Mouse (Mus musculus) kidney, adult 2 months (tissue): Measurements from ENCODE around the gene Stt3b. TPM values are rescaled to one million over a fixed set of nuclear protein-coding genes. Genes with fewer than 3 reads are reported as not detected.

Experiments used
- DNase-seq: peaks from one replicate; pipeline ENCODE4 v3.0.0; 2021
- H3K27ac ChIP-seq: fragments of 200-500 bp; 2 replicates; pipeline ENCODE4 v1.5.1; 2012; ENCODE audit warnings: low read depth, low read length, control low read depth, inconsistent platforms; ENCODE audit not compliant: insufficient read depth
- H3K27me3 ChIP-seq: fragments of 200-500 bp; replicated peaks from 2 replicates; pipeline ENCODE4 v1.6.1; 2012; ENCODE audit warnings: mild to moderate bottlenecking, moderate library complexity, low read length, inconsistent platforms; ENCODE audit not compliant: control insufficient read depth, insufficient read depth
- H3K36me3 ChIP-seq: fragments of 200-500 bp; 2 replicates; pipeline ENCODE4 v1.6.1; 2012; ENCODE audit warnings: mild to moderate bottlenecking, moderate library complexity, low read length, inconsistent platforms; ENCODE audit not compliant: control insufficient read depth, insufficient read depth
- H3K4me1 ChIP-seq: fragments of 200-500 bp; 2 replicates; pipeline ENCODE4 v1.6.1; 2011; ENCODE audit warnings: low read length; ENCODE audit not compliant: control insufficient read depth, insufficient read depth
- H3K4me3 ChIP-seq: fragments of 200-500 bp; 2 replicates; pipeline ENCODE4 v1.5.1; 2011; ENCODE audit warnings: mild to moderate bottlenecking, low read depth, low read length, control low read depth; ENCODE audit not compliant: insufficient read depth
- CTCF ChIP-seq: fragments of 200-500 bp; conservative IDR thresholded peaks from 2 replicates; pipeline ENCODE4 v1.5.1; 2011; ENCODE audit warnings: low read depth, mild to moderate bottlenecking, control low read depth, low read length, moderate library complexity, mixed read lengths; ENCODE audit not compliant: insufficient read depth, insufficient read length
- POLR2A ChIP-seq: fragments of 200-500 bp; IDR thresholded peaks from one replicate; pipeline ENCODE4 v1.6.1; 2011; ENCODE audit warnings: low read depth, low read length, control low read depth
- WGBS: fragments of 180-500 bp; shearing (Covaris S2); methylation state at CpG from one replicate; pipeline ENCODE4 v1.1.7; 2018; 5-methylcytosine and 5-hydroxymethylcytosine counted together
- polyA plus RNA-seq: library from polyadenylated mRNA; depleted of rRNA; stranded (reverse); fragments of >200 nt; gene quantifications from 2 replicates; pipeline ENCODE4 v1.2.3, GENCODE M21; 2012

Gene Stt3b
- polyA plus RNA-seq, 1 experiment, result 45.9 TPM

GRCm38 (mm10) chr9:115214572-115215571 is 95.3 kb downstream of the Stt3b start:
- TF ChIP-seq POLR2A (no peak), CTCF (no peak)
- H3K27ac ChIP-seq, result no peak overlapping the region
- no peak overlapping the region for H3K4me3 ChIP-seq
- H3K27me3 ChIP-seq, result no peaks in the 10 kb centered on the region
- WGBS, result 54% methylated on average over 7 of the region's 7 CpGs
- H3K4me1 ChIP-seq, result no peaks in the 10 kb centered on the region
- no peak for DNase-seq
- H3K36me3 ChIP-seq, result no peaks in the 10 kb centered on the region

- 88% methylated on average over 5 of the region's 5 CpGs for WGBS
These were observed 96.4 kb downstream of the Stt3b start for GRCm38 (mm10) chr9:115213755-115214264.

GRCm38 (mm10) chr9:115210535-115210934 is 99.7 kb downstream of the Stt3b start:
- Histone ChIP-seq H3K4me1 (no peaks in the 10 kb centered on the region), H3K27me3 (no peaks in the 10 kb centered on the region), H3K27ac (no peak overlapping the region), H3K36me3 (no peaks in the 10 kb centered on the region), H3K4me3 (no peak overlapping the region)
- WGBS, result 90% methylated on average over 12 of the region's 12 CpGs
- no peak for TF ChIP-seq CTCF
- TF ChIP-seq POLR2A, result no peak
- DNase-seq, result no peak

More at GRCm38 (mm10) chr9:115213755-115214264, 96.4 kb downstream of the Stt3b start:
- Histone ChIP-seq H3K27me3 (no peaks in the 10 kb centered on the region), H3K4me3 (no peak overlapping the region), H3K4me1 (no peaks in the 10 kb centered on the region), H3K27ac (no peak overlapping the region), H3K36me3 (no peaks in the 10 kb centered on the region)
- TF ChIP-seq CTCF (no peak), POLR2A (no peak)
- no peak for DNase-seq

GRCm38 (mm10) chr9:115209737-115210136 is 100.5 kb downstream of the Stt3b start:
- H3K27ac ChIP-seq, result no peak overlapping the region
- no peaks in the 10 kb centered on the region for H3K36me3 ChIP-seq
- no peak overlapping the region for H3K4me3 ChIP-seq
- no peaks in the 10 kb centered on the region for H3K27me3 ChIP-seq
- DNase-seq, result no peak
- 92% methylated on average over 7 of the region's 7 CpGs for WGBS
- TF ChIP-seq POLR2A, result no peak
- no peak for TF ChIP-seq CTCF
- no peaks in the 10 kb centered on the region for H3K4me1 ChIP-seq

GRCm38 (mm10) chr9:115206219-115206618 is 104.0 kb downstream of the Stt3b start:
- DNase-seq, result no peak
- 75% methylated on average over 5 of the region's 5 CpGs for WGBS
- H3K27ac ChIP-seq, result no peak overlapping the region

GRCm38 (mm10) chr9:115205491-115205890 is 104.7 kb downstream of the Stt3b start:
- TF ChIP-seq POLR2A (no peak), CTCF (no peak)
- no peaks in the 10 kb centered on the region for H3K36me3 ChIP-seq
- no peak overlapping the region for H3K4me3 ChIP-seq
- no peaks in the 10 kb centered on the region for H3K27me3 ChIP-seq
- WGBS, result 18% methylated on average over 6 of the region's 6 CpGs
- H3K4me1 ChIP-seq, result no peaks in the 10 kb centered on the region
- H3K27ac ChIP-seq, result no peak overlapping the region
- no peak for DNase-seq

More at GRCm38 (mm10) chr9:115206219-115206618, 104.0 kb downstream of the Stt3b start:
- H3K27me3 ChIP-seq, result no peaks in the 10 kb centered on the region
- no peaks in the 10 kb centered on the region for H3K36me3 ChIP-seq
- no peak for TF ChIP-seq CTCF
- TF ChIP-seq POLR2A, result no peak
- H3K4me1 ChIP-seq, result no peaks in the 10 kb centered on the region
- no peak overlapping the region for H3K4me3 ChIP-seq

GRCm38 (mm10) chr9:115203136-115203535 is 107.1 kb downstream of the Stt3b start:
- no peak for DNase-seq
- no peaks in the 10 kb centered on the region for H3K4me1 ChIP-seq
- WGBS, result 85% methylated on average over 6 of the region's 6 CpGs
- no peak overlapping the region for H3K4me3 ChIP-seq
- TF ChIP-seq CTCF (no peak), POLR2A (no peak)
- H3K27ac ChIP-seq, result no peak overlapping the region
- H3K27me3 ChIP-seq, result no peaks in the 10 kb centered on the region
- H3K36me3 ChIP-seq, result no peaks in the 10 kb centered on the region
